Mouse (Mus musculus) regulatory T cell (primary cell): ENCODE data around the gene Sdf4.

Experiments
- in situ Hi-C: fragments of 300-600 bp; cut with MboI, MseI; formaldehyde crosslinking; loops from one replicate; pipeline ENCODE4 v1.15.1; 2025; ENCODE audit warnings: high pct_unique_total_duplicates

Sdf4 gene

GRCm38 (mm10) chr4:156004109-156004508 is 11.4 kb downstream of the Sdf4 start:
- in situ Hi-C loops, result no loop called here

- in situ Hi-C loops, result no loop called here
These were observed 15.7 kb downstream of the Sdf4 start for GRCm38 (mm10) chr4:156008369-156008768.

GRCm38 (mm10) chr4:156013637-156014036 is 21.0 kb downstream of the Sdf4 start, which contains the start of gene Tnfrsf4:
TSS of gene Tnfrsf4 (plus strand) at chr4:156013843.
- in situ Hi-C loops, result no loop called here

- in situ Hi-C loops, result no loop called here
These were observed 21.8 kb downstream of the Sdf4 start for GRCm38 (mm10) chr4:156014436-156014835.

- in situ Hi-C loops, result no loop called here
These were observed 27.1 kb downstream of the Sdf4 start for GRCm38 (mm10) chr4:156019771-156020170.

- in situ Hi-C loops, result no loop called here
These were observed 28.7 kb downstream of the Sdf4 start for GRCm38 (mm10) chr4:156021381-156021780.

GRCm38 (mm10) chr4:156021942-156022419 is 29.3 kb downstream of the Sdf4 start:
- in situ Hi-C loops, result no loop called here

GRCm38 (mm10) chr4:156023520-156023919 is 30.8 kb downstream of the Sdf4 start:
- in situ Hi-C loops, result no loop called here

- in situ Hi-C loops, result no loop called here
These were observed 31.5 kb downstream of the Sdf4 start for GRCm38 (mm10) chr4:156024184-156024583.

GRCm38 (mm10) chr4:156026013-156026412 is 33.3 kb downstream of the Sdf4 start, which contains the start of gene Tnfrsf18:
TSS of gene Tnfrsf18 (plus strand) at chr4:156026164.
- in situ Hi-C loops, result no loop called here

- in situ Hi-C loops, result no loop called here
These were observed 35.9 kb downstream of the Sdf4 start for GRCm38 (mm10) chr4:156028580-156028979.

- in situ Hi-C loops, result loop anchor here (5.0 kb wide), 1 partner anchor 33 kb away; no protein-coding TSS in a partner anchor
These were observed 38.0 kb downstream of the Sdf4 start for GRCm38 (mm10) chr4:156030651-156031118.

- in situ Hi-C loops, result loop anchor here (5.0 kb wide), 1 partner anchor 34 kb away; no protein-coding TSS in a partner anchor
These were observed 38.6 kb downstream of the Sdf4 start for GRCm38 (mm10) chr4:156031255-156031592.

- in situ Hi-C loops, result loop anchor here (5.0 kb wide), 1 partner anchor 34 kb away; no protein-coding TSS in a partner anchor
These were observed 39.1 kb downstream of the Sdf4 start for GRCm38 (mm10) chr4:156031593-156032391.

GRCm38 (mm10) chr4:156032856-156033255 is 40.2 kb downstream of the Sdf4 start:
- in situ Hi-C loops, result loop anchor here (5.0 kb wide), 1 partner anchor 36 kb away; no protein-coding TSS in a partner anchor

GRCm38 (mm10) chr4:156033476-156034119 is 40.9 kb downstream of the Sdf4 start:
- in situ Hi-C loops, result loop anchor here (5.0 kb wide), 1 partner anchor 36 kb away; no protein-coding TSS in a partner anchor

GRCm38 (mm10) chr4:156034301-156034700 is 41.6 kb downstream of the Sdf4 start:
- in situ Hi-C loops, result loop anchor here (5.0 kb wide), 1 partner anchor 37 kb away; no protein-coding TSS in a partner anchor

- in situ Hi-C loops, result loop anchor here (5.0 kb wide), 1 partner anchor 38 kb away; no protein-coding TSS in a partner anchor
These were observed 42.2 kb downstream of the Sdf4 start for GRCm38 (mm10) chr4:156034901-156035300.

GRCm38 (mm10) chr4:156044754-156045153 is 52.1 kb downstream of the Sdf4 start:
- in situ Hi-C loops, result no loop called here

GRCm38 (mm10) chr4:156049779-156050178 is 57.1 kb downstream of the Sdf4 start:
- in situ Hi-C loops, result no loop called here

- in situ Hi-C loops, result no loop called here
These were observed 57.8 kb downstream of the Sdf4 start for GRCm38 (mm10) chr4:156050391-156050980.

- in situ Hi-C loops, result no loop called here
These were observed 60.4 kb downstream of the Sdf4 start for GRCm38 (mm10) chr4:156053113-156053512.
